Mouse (Mus musculus): Measurements from ENCODE around the gene Ttc38.
"Not testable (repeated sequence)": the region's sequence is repeated elsewhere in the genome, so short reads cannot be mapped to it uniquely, and the experiment has no call there.

Gene Ttc38

DNA sequence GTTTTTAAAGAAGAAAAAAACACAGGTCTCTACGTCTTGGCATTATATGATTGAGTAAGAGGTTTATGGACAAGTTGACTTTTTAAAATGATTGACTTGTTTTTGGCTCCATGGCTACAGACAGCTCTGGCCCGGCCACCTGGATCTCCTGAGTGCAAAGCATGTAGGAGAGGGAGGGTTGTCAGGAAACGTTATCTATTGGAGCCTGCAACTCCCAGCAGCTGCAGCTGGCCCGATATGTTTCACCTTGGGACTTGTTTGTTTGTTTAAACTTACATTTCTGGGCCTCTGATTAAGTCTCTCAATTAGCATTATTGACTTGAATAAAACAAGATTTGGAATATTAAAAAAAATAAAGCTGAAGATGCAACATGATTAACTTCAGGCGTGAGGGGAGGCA is 5.4 kb upstream of the Ttc38 start:
- no peak for DNase-seq

DNA sequence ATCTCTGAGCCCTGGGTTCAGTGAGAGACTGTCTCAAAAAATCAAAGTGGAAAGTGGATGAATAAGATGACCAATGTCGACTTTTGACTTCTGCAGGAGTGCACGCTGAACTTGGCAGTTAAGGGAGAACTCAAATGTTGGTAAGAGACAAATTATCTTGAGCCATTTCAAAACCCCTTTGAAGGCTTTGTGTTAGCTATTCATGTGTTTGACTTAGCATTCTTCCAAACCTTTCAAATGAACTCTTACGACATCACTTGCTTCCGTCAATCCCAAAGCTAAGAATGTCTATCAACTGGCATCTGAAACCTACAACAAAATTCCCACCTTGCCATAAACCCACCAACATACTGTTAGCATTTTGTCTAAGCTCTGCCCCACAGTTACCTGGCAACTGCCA is 4.0 kb upstream of the Ttc38 start:
- DNase-seq, result no peak

DNA sequence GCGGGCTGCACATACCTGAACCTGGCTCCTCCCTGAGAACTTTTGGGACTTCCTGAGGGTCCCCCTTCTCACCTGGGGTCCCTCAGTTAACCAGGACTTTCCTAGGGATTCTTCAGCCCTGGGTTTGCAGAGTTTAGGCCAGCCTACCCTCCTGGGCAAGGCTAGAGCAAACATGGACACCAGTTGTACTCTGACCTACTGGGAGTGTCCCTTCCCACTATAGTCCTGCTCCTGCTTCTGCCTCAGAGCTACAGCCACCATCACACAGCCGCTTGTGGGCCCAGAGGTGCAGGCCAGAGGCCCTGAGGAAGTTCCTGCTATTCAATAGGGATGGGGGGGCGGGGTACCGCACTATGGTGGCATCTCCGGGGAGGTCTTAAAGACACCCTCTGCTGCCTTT is 2.6 kb upstream of the Ttc38 start:
- no peak for DNase-seq

DNA sequence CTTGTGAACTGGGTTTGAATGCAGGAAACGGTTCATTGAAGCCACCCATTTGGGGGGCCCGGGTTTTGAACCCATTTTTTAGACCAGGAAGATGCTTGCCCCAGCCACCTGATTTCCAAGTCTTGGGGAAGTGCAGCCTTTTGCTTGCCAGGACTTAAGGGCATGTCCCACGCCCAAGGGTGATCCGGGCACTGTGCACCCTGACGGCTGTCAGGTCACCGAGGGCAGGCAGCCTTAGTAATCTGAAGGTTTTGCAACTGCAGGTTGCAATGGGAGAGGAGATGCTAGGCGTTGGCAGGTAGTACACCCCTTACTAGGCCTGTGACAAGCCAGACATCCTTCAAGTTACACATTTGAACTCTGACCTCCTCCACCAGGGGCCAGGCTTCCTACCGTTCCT is 493 bp downstream of the Ttc38 start:
- DNase-seq, result no peak

DNA sequence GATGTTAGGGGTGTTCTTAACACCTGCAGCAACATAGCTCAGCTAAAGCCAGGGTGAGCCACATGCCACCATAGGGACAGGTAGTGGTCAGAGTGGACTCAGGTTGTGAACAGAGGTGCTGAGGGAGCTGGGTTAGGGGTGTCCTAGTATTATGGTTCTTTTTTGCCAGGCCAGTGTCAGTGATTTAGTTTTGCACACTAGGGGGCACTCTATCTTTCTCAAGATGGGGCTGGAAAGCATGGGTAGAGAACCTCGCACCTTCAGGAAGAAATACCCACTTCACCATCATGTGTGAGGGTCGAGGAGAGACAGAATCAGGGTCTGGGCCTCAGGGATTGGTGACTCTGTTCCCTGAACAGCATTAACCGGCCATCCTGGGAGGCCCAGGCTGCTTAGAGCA is 3.2 kb downstream of the Ttc38 start:
- no peak for DNase-seq

DNA sequence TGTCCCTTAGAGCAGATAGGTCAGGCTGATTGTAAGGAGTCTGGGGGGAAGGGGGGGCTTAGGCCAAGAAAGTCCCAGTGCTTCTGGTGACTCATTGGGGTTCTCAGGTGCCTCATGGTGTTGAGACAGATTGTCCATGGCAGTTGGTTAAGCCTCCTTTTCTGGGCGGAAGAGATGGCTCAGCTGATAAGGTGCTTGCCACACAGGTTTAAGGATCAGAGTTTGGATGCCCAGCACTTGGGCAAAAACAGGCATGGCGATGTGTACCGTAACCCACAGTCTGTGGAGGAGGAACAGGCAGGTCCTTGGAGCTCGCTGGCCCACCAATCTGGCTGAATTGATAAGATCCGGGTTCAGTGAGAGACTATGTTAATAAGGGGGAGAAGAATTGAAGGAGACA is 4.8 kb downstream of the Ttc38 start:
- DNase-seq, result no peak

DNA sequence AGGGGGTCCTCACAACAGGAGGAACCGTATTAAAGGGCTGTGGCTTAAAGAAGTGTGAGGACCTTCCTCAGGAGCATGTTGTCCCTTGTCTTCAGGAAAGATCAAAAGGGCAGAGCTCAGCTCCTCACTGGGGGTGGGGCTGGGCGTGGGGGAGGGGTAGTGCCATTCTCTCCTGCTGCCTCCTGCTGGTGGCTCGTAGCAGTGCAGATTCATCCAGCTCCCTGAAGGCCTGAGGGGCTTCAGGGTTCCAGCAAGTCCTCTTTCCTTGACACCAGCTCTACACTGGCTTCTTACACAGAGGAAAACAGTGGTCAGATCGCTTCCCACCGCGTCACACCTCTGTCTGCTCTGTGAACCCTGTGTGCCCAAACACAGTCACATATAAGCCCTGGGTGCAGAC is 8.9 kb downstream of the Ttc38 start:
- no peak for DNase-seq

DNA sequence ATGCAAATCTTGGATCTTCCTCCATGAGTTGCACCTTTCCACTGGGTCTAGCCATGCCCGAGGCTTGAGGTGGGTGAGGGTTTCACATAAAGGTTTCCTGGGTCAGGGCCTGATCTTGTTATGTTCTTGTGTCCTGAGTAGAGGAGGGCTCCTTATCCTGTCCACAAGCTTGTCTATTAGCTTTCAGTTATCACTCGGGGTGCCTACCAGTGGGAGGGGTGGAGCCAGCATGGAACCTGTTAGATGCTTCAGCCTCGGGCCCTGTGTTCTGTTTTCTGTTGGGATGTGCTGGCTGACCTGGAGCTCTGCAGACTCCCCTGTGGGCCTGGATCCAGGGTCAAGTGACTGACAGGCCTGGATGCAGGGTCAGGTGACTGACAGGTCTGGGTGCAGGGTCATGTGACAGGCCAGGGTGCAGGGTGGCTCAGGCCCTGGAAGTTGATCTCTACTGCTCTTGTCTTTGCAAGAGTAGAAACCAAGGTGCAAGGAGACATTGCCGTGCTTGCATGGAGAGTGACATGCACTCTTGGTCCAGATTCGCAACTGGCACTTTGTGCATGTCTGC is 9.8 kb downstream of the Ttc38 start:
- DNase-seq, result no peak

DNA sequence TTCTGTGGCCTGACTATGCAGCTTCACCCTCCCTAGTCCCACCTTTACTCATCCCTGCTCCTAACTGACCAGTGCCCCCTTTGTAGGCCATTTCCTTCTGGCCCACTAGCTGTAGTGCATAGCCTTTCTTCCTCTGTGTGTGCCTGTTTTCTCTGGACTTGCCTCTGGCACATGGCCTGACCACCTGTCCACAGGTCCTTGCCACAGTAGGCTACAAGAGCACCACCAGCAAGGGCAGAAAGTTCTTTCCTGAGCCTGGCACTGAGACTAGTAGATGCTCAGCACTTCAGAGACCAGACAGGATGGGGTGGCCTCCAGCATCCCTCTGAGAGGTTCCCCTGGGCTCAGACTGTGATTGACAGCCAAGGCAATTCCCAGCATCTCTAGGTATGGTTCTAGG is 13.0 kb downstream of the Ttc38 start:
- peak; percentile 59 for DNase-seq

DNA sequence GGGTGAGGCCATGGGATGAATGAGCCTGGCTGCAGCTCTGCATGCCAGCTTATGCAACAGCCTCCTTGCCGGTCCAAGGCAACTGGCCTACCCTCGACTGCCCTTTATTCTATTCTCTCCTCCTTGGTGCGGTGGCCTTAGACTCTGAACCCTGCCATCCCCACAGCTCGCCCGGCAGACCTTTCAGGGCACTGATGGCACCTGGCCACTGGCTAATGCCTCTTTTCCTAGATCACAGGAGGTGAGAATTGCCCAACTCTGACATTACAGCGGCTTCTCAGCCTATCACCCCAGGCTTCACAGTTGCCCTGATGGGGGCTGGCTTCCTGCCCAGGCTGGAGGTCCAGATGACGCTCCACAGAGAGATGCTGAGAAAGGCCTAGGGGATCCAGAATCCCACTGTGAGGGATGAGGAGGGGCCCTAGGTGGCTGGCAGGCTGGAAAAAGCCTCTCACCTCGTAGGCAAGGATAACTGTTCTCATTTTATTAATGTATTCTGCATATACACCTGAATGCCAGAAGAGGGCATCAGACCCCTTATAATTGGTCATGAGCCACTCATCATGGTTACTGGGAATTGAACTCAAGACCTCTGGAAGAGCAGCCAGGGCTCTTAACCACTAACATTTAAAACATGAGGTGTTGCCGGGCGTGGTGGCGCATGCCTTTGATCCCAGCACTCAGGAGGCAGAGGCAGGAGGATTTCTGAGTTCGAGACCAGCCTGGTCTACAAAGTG is 19.7 kb downstream of the Ttc38 start:
- DNase-seq, result peak; percentile 42

DNA sequence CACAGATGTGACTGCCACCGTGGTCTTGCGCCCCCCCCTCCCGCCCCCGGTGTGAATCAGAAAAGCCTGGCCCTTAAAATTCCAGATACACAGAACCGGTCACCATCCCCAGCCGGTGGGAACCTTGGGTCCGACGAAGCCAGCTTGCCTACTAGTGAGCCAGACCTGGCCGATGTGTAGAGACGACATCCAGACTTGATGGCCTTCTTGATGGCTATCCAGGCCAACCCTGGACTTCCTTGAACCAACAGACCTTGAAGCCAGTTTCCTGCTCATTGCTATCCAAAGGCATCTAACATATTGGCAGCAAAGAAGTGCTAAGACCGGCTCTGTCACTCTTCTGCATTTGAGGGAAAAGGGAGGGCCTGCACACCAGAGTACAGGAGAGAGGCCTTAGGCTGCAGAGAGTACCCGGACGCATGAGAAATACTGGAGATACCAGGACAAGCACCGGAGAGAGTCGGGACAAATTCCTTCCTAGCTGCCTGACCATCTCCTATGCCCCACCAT is 26.9 kb downstream of the Ttc38 start:
- no peak for DNase-seq

DNA sequence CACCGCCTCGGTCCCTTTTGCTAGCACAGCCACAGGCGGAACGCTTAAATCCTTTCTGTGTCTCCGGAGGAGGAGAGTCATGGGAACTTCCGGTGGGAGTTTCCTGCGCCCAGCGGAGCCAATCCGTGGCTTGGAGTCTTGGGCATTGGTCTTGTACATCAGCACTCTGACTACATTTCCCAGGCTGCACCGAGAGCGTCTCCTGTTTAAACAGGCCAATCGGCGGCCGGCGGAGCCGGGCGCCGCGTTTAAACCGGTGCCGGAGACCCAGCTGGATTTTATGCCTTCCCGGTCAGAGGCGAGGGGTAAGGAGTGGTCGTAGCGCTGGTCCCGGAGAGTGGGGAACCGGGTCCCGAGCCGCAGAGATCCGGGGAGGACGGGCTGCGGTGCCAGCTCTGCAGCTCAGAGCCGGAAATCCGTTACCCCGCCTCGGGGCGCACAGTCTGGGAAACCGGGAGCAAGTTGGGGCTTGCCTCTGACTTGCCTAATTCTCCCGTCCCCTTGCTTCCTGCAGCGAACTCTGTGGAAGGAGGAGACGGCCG is 27.5 kb downstream of the Ttc38 start, which contains the start of gene Gtse1:
Gene Gtse1, plus strand, starts transcription at position 256 of the 542 bp plus-strand sequence.
- DNase-seq, result peak; percentile 93

DNA sequence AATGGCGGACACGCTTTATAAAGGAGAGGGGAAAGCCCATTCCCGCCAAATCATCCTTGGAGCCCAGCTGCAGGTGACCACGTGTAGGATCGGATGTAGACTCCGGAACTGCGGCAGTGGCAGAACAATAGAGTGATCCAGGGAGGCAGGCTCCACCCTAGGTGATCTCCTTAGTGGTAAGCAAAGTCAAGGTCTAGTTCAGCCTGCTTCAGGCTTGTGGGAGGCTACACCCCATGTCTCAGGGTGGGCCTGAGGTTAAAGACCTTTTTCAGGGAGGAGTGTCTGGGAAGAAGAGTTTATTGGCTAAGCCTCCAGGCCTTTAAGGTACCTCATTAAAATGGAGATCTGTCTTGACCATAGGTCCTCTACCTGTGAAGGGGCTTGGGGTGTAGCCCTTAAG is 33.8 kb downstream of the Ttc38 start:
- not testable (repeated sequence) for DNase-seq

DNA sequence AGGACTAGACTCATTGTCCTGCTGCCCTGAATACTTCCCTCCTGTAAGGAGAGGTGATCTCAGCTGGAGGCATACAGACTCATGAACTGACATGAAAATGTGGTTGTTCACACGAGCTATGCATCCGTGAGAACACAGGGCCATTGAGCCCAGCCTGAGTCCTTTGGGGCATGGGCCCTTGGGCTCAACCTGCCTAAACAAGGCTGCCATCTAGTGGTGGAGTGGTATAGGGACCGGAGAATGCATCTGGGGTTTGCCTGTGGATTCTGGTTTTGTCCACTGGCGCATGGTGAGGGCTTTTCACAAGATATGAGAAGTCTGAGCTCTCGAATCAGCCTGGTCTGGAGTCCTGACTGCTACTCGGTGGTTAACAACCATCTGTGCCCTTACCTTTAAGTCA is 35.6 kb downstream of the Ttc38 start:
- peak; percentile 61 for DNase-seq

DNA sequence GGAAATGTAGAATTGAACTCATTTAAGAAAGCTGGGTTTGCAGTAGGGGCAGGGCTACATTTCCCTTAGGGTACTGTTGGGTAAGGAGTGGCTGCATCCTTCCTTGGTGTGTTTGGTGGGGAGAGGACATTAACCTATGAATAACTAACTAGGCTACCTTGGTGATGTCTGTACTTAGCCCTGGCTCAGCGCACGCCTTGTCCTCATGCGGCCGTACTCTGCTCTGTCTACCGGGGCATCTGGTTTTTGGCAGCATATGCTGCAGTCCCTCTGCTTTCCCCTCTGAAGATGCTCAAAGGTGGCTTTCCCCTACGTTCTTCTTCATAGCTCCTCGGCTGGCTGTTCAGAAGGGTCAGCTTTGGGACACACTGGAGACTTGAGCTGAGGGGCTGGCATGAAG is 45.2 kb downstream of the Ttc38 start:
- no peak for DNase-seq

DNA sequence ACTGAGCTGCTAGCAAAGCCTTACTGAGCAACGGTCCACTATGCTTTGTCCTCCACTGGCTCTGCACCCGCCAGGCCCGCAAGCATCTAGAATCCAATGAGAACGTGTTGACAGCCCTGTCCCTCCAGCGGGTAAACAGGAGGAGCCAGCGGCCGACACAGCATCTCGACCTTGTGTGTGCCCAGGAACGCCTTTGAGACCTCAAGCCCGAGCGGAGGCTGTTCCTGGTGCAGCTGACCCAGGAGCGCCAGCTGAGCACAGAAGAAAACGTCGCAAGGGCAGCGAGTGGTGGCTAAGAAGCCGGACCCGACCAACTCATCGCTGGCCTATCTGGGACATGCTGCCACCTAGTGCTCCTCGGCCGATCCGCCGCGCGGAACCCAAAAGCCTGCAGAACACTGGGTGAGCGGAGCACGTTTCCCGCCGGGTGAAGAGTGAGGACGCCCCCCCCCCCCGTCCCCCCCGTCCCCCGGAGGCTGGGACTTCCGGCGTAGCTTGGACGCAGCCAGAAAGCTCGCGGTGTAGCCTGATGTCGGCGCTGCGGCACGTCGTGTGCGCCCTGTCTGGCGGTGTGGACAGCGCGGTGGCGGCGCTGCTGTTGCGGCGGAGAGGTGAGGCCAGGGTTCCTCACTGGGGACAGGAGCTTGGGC is 46.9 kb downstream of the Ttc38 start, which contains the start of gene Trmu:
Gene Trmu, plus strand, starts transcription at position 465 of the 650 bp plus-strand sequence.
- peak; percentile 92 for DNase-seq

DNA sequence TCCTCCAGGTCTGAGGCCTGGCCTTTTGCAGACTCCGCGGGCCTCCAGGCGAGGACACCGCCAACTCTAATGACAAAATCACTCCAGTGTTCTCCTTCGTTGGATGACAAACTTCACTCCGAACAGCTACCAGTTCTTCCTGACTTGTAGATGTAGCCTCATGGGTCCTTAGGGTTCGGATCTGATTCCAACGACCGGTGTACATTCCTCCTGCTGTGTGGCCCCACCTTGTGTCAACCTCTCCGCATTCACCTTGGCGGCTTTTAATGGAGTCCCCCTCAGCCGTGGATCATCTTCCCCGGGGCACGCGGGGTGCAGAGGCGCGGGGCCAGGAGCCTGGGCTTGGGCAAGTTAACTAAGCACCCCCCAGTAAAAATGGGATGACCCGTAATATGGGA is 47.4 kb downstream of the Ttc38 start:
- no peak for DNase-seq

DNA sequence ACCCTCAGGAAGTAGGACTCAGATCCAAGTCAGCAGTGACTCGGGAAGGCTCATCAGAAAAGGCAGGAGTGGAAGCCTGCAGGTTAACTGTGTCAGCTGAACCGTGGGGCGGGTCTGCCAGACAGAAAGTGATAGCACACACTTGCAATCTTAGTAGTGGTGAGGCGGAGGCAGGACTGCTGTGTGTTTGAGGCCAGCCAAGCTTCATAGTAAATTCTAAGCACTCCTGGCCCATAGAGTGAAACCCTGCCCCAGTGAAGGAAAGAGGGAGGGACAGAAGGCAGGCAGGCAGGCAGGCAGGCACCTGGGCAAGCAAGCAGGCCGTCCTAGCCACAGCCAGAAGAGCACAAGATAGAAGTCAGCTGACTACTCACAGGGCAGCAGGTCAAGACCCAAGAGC is 53.5 kb downstream of the Ttc38 start:
- no peak for DNase-seq

DNA sequence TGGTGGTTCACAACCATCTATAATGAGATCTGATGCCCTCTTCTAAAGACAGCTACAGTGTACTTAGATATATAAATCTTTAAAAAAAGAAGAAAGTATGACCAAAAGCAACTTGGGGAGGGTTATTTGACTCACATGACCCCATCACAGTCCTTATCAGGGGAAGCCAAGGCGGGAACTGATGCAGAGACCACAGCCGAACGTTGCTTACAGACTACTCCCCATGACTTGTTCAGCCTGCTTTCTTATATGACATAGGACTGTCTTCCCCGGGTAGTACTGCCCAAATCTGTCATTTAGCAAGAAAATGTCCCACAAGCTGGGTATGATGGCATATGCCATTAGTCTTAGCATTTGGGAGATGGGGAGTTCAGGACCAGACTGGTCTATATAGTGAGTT is 57.1 kb downstream of the Ttc38 start:
- no peak for DNase-seq

DNA sequence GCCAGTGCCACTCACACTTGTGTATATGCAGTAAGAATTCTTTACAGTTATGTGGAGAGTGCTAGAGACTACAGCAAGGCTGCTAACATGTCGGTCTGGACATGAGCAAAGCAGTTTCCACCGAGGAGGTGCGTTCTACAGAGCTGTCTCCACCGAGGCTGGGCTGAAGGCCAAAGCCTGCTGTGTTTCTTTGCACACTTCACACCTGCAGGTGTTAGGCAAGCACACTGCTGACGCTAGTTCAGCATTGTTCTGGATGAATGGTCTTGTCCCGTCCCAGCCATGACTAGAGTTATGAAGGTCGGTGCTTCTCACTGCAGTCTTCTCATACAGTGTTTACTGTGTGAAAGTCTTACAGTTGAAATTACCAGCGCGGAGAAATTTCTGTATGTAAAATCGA is 59.9 kb downstream of the Ttc38 start:
- DNase-seq, result no peak

DNA sequence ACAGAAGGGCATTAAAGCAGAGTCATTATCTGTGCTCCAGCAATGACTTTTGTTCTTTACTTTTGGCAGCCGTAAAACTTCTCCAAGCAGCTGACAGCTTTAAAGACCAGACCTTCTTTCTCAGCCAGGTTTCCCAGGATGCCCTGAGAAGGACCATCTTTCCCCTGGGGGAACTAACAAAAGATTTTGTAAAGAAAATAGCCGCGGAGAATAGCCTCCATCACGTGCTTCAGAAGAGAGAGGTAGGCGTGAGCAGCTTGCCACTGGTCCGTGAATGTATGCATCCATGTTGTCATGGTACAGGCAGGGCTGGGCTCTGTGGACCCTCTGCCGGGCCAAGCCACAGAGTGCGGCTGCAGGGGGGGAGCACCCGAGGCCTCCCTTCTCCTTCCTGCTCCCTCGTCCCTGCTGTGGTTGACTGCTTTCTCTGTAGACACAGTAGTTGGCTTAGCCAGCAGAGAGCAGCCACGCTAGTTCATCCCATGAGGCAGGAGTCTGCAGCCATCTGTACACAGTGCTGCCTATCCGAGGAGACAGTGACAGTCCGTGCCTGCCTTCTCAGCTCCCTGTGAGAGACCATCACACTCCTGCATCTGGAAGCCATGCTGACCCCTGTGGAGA is 60.5 kb downstream of the Ttc38 start:
- DNase-seq, result no peak

DNA sequence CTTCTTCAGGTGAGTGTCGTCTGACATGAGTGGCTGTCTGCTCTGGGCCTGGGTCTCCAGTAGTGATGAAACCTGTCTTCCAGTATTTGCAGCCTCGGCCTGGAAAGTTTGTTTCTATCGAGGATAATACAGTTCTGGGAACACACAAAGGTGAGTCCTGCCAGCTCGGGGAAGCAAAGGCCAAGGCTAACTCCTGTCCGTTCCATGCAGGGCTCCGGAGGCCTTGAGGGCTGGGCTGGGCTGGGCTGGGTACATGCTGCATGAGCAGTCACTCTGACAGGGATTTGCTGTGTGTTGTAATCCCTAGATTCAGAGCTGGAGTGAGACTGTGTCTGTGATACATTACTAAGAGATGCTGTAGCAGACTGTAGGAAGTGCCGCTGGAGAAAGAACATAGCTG is 61.8 kb downstream of the Ttc38 start:
- DNase-seq, result no peak

DNA sequence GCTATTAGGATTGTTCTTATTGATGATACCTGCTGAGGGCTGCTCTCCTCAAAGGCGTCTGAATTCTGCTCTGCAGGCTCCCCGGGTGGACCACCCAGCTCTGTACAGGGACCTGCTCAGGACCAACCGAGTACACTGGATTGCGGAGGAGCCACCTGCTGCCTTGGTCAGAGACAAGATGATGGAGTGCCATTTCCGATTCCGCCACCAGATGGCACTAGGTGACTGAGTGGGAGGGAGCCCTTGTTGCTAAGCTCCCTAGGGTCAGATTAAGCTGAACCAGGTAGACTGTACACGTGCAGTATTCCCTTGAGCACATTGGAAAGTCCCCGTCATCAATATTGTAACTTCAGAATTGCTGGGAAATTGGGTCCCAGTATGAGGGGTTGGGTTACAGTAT is 64.2 kb downstream of the Ttc38 start:
- peak; percentile 59 for DNase-seq

Measured in cerebellum, adult 11-12 months (tissue).